Mouse (Mus musculus) central nervous system, embryonic 18 days (tissue): ENCODE data around the gene Kcna6. TPM values are rescaled to one million over a fixed set of nuclear protein-coding genes. Genes with fewer than 3 reads are reported as not detected.

Experiments
- polyA plus RNA-seq: library from polyadenylated mRNA; depleted of rRNA; stranded (reverse); fragments of >200 nt; gene quantifications from 2 replicates; pipeline ENCODE4 v1.2.3, GENCODE M21; 2012; rRNA removed

Kcna6 gene
- 22.2 and 22.7 TPM in 2 replicates for polyA plus RNA-seq

GRCm38 (mm10) chr6:126740211-126741142, at the start of gene Kcna6:
Kcna6 (minus strand) TSS chr6:126740674.

Other genes starting within 250 kb of the Kcna6 start
- 2.4 and 2.7 TPM in 2 replicates for gene Kcna5, start 205.3 kb downstream of the Kcna6 start, polyA plus RNA-seq
- 1.5 and 1.7 TPM in 2 replicates for gene Kcna1, start 94.3 kb downstream of the Kcna6 start, polyA plus RNA-seq
- gene Ndufa9, start 108.5 kb upstream of the Kcna6 start, polyA plus RNA-seq, result 110 and 115 TPM in 2 replicates
- gene Akap3, start 112.4 kb upstream of the Kcna6 start, polyA plus RNA-seq, result 0.09 and 0.17 TPM in 2 replicates
- gene Dyrk4, start 181.2 kb upstream of the Kcna6 start, polyA plus RNA-seq, result 0.06 and 0.09 TPM in 2 replicates
- 14.3 and 16.1 TPM in 2 replicates for gene Rad51ap1, start 198.9 kb upstream of the Kcna6 start, polyA plus RNA-seq
- 27.7 and 30.9 TPM in 2 replicates for gene D6Wsu163e, start 199.3 kb upstream of the Kcna6 start, polyA plus RNA-seq